Mouse (Mus musculus) adrenal gland, adult 10 weeks (tissue): Measurements from ENCODE around the gene Kdm3a. TPM values are rescaled to one million over a fixed set of nuclear protein-coding genes. Genes with fewer than 3 reads are reported as not detected.

ENCODE experiments used
- polyA plus RNA-seq: library from polyadenylated mRNA; stranded (reverse); fragments of 350-450 nt; fragmentation: Illumina TruSeq; extraction: RNeasy Lipid Tissue Mini Kit (QIAGEN cat#74804); gene quantifications from one replicate; pipeline ENCODE4 v1.2.3, GENCODE M21; 2014; ENCODE audit warnings: low read depth, low replicate concordance

The Kdm3a gene
- polyA plus RNA-seq: 65.4 TPM

DNA sequence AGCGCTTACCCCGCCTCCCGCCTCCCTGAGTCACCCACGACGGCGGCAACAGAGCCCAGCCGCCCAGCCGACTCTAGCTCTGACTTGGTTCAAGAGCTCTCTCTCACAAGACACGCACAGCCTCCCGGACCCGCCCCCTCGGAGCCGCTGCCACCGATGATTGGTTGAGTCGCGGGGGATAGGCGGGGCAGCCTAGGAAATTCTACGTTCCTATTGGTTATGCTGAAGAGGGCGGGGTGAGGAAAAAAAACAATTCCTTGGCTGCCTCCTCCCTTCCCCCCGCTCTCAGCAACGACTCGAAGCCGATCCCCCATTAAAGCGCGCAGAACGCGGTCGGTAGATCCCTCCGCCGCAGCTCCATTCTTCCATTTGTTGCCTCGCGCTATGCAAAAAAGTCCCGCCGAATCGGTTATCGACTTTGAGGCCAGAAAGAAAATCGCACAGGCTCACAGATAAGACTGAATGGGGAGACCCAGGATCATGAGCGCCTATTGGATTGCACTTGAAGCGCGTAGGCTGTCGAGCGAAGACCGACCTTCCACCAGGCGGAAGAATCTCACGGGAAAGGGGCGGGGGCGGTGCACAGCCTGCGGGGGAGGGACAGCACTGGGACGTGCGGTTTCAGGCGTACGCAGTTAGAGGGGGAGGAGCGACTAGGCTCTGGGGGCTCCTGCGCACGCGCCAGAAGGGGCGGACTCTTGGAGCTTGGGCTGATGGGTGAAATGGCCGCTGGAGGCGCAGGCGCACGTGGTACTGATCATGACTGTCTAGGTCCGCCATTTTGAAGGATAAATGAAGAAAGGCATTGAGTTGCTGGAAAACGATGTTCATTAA, at the start of gene Kdm3a:
Gene Kdm3a, minus strand, starts transcription at position 162 of the 834 bp plus-strand sequence.

GRCm38 (mm10) chr6:71543686-71544499, 88.9 kb downstream of the Kdm3a start, which contains the start of gene Chmp3:
Gene Chmp3, plus strand, starts transcription at chr6:71543797.

Other genes with a start within 250 kb of the Kdm3a start
- gene Rmnd5a, start 192.4 kb downstream of the Kdm3a start, polyA plus RNA-seq: 295 TPM
- 134 TPM for gene Rnf103, start 139.1 kb downstream of the Kdm3a start, polyA plus RNA-seq
- 281 TPM for gene Chmp3, start 89.2 kb downstream of the Kdm3a start, polyA plus RNA-seq
- gene Reep1, start 74.6 kb upstream of the Kdm3a start, polyA plus RNA-seq: 15.3 TPM
- gene Mrpl35, start 194.0 kb upstream of the Kdm3a start, polyA plus RNA-seq: 32.5 TPM
- gene Immt, start 198.3 kb upstream of the Kdm3a start, polyA plus RNA-seq: 331 TPM